Mouse (Mus musculus): ENCODE data around the gene Tmem53. TPM values are rescaled to one million over a fixed set of nuclear protein-coding genes. Genes with fewer than 3 reads are reported as not detected.
A peak's percentile ranks its signal among the peaks of the same experiment; 100 is the strongest.

The Tmem53 gene
- polyA plus RNA-seq, 1 experiment from 2014 or later: 12.9 TPM

DNA sequence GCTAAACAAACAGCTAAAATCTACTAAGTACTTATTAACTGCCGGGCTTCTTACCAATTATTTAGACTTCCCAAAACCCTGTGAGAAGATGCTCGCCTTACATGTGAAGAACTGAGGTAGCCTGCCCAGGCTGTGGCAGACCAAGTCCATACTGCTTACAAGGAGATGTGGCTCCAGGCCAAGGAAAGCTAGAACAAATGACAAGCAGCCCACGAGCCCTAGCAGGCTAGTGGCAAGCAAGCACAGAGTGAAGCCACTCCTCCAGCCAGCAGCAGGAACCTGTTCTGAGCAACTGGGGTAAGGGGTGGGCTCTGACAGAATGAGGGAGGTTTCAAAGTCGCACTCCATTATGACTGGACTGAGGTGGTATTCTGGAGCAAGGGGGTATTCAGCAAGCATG is 23.0 kb downstream of the Tmem53 start:
- no peak overlapping the region for H3K27ac ChIP-seq (replicated peaks)
- no peak overlapping the region for H3K4me3 ChIP-seq (ENCODE audit: low read depth, low read length)
- H3K4me2 ChIP-seq (replicated peaks; ENCODE audit: low read depth): no peak overlapping the region
- no peak for ATAC-seq (ENCODE audit: low FRiP score, low TSS enrichment)
- WGBS: 88% methylated on average over 4 of the region's 4 CpGs
- no peak overlapping the region for H3K9ac ChIP-seq (ENCODE audit: low read length)
- DNase-seq (ENCODE audit: low spot score): no peak
- H3K27me3 ChIP-seq (ENCODE audit: control insufficient read depth, insufficient read depth, low read length): no peaks in the 10 kb centered on the region
- no peaks in the 10 kb centered on the region; the same call in 1 of the 2 replicates for H3K4me1 ChIP-seq (replicated peaks; ENCODE audit: control insufficient read depth, insufficient read depth)
- TF ChIP-seq CTCF (IDR thresholded peaks at IDR 0.05; ENCODE audit: low read depth) (no peak), EP300 (optimal IDR thresholded peaks at IDR 0.05) (no peak)
- no peaks in the 10 kb centered on the region for H3K9me3 ChIP-seq (ENCODE audit: control insufficient read depth, low read length)
- peaks cover 28% of the 10 kb centered on the region for H3K36me3 ChIP-seq (ENCODE audit: control insufficient read depth, insufficient read depth, low read length)

DNA sequence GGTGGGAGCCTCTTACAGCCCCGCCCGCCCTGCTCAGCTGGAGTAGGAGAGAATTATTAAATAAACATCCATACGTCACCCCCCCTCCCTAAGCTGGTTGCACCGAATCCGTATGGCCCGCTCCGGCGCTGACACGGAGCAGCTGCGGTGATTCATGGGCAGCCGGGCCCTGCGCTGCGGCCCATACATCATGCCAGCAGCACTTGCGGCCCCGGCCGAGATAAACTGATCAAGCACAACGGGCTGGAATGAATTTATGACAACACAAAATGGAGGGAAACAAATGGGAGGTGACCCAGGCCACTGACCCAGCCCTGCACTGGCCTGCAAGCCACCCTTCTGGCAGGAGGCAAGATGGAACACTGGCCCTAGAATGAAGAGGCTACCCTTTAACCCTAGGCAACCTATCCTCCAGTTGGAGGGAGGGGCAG is 24.5 kb downstream of the Tmem53 start:
- Histone ChIP-seq H3K4me3 (ENCODE audit: low read depth, low read length) (no peak overlapping the region), H3K9ac (ENCODE audit: low read length) (peak overlapping the region; percentile 41), H3K4me1 (replicated peaks; ENCODE audit: control insufficient read depth, insufficient read depth) (no peaks in the 10 kb centered on the region; the same call in 1 of the 2 replicates), H3K36me3 (ENCODE audit: control insufficient read depth, insufficient read depth, low read length) (peaks cover 30% of the 10 kb centered on the region), H3K4me2 (replicated peaks; ENCODE audit: low read depth) (no peak overlapping the region; the same call in 1 of the 2 replicates), H3K9me3 (ENCODE audit: control insufficient read depth, low read length) (no peaks in the 10 kb centered on the region), H3K27ac (replicated peaks) (peak overlapping the region; percentile 18; the same call in 1 of the 2 replicates), H3K27me3 (ENCODE audit: control insufficient read depth, insufficient read depth, low read length) (no peaks in the 10 kb centered on the region)
- peak; percentile 41; the same call in 1 of the 2 replicates for ATAC-seq (ENCODE audit: low FRiP score, low TSS enrichment)
- 36% methylated on average over 17 of the region's 17 CpGs for WGBS
- peak; percentile 28 for DNase-seq (ENCODE audit: low spot score)
- TF ChIP-seq CTCF (IDR thresholded peaks at IDR 0.05; ENCODE audit: low read depth) (no peak), EP300 (optimal IDR thresholded peaks at IDR 0.05) (no peak)

DNA sequence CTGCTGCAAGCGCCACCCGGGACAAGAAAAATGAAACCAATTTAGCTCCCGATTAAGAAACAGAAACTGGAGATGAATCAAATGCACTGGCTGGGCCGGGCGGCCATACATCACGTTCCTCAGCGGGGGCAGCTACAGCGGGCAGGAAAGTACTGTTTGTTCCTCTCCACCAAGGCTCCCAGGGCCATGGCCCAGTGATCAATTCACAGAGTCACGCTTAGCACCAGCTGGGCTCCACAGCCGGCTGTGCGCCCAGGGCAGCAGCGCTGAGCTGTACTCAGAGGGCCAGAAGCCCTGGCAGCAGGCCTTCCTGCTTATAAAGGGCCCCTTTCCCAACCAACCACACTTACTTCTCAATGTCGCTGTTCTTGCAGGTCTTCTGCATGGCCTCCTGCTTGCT is 25.3 kb downstream of the Tmem53 start:
- Histone ChIP-seq H3K27ac (replicated peaks) (peak overlapping the region; percentile 40; the same call in 1 of the 2 replicates), H3K9me3 (ENCODE audit: control insufficient read depth, low read length) (no peaks in the 10 kb centered on the region), H3K4me2 (replicated peaks; ENCODE audit: low read depth) (no peak overlapping the region), H3K27me3 (ENCODE audit: control insufficient read depth, insufficient read depth, low read length) (no peaks in the 10 kb centered on the region), H3K9ac (ENCODE audit: low read length) (no peak overlapping the region), H3K4me3 (ENCODE audit: low read depth, low read length) (no peak overlapping the region), H3K4me1 (replicated peaks; ENCODE audit: control insufficient read depth, insufficient read depth) (no peaks in the 10 kb centered on the region; the same call in 1 of the 2 replicates), H3K36me3 (ENCODE audit: control insufficient read depth, insufficient read depth, low read length) (peaks cover 28% of the 10 kb centered on the region)
- WGBS: 58% methylated on average over 13 of the region's 13 CpGs
- no peak for ATAC-seq (ENCODE audit: low FRiP score, low TSS enrichment)
- no peak for TF ChIP-seq CTCF (IDR thresholded peaks at IDR 0.05; ENCODE audit: low read depth)
- no peak for TF ChIP-seq EP300 (optimal IDR thresholded peaks at IDR 0.05)
- DNase-seq (ENCODE audit: low spot score): no peak

DNA sequence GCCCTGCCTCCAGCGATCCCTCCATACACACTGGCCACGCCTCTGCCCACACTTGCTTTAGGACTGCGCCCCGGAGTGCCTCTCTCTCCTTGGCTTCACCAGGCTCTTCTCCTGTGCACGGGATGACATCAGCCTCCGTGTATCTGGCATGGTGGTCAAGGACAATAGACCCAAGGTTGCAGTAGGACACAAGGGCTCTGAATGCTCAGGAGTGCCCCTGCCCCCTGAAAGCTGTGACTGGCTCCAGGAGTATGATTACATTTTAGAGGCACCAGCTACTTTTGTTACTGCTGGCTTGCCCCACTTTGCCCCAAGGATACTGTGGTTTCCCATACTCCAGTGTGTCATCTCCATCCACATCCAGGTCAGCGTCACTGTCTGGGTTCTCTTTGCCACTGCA is 25.9 kb downstream of the Tmem53 start:
- ATAC-seq (ENCODE audit: low FRiP score, low TSS enrichment) (no peak), DNase-seq (ENCODE audit: low spot score) (no peak)
- H3K27me3 ChIP-seq (ENCODE audit: control insufficient read depth, insufficient read depth, low read length): no peaks in the 10 kb centered on the region
- no peak overlapping the region for H3K4me2 ChIP-seq (replicated peaks; ENCODE audit: low read depth)
- no peak overlapping the region for H3K9ac ChIP-seq (ENCODE audit: low read length)
- H3K9me3 ChIP-seq (ENCODE audit: control insufficient read depth, low read length): no peaks in the 10 kb centered on the region
- no peak for TF ChIP-seq EP300 (optimal IDR thresholded peaks at IDR 0.05)
- TF ChIP-seq CTCF (IDR thresholded peaks at IDR 0.05; ENCODE audit: low read depth): no peak
- H3K27ac ChIP-seq (replicated peaks): no peak overlapping the region
- no peaks in the 10 kb centered on the region; the same call in 1 of the 2 replicates for H3K4me1 ChIP-seq (replicated peaks; ENCODE audit: control insufficient read depth, insufficient read depth)
- no peak overlapping the region for H3K4me3 ChIP-seq (ENCODE audit: low read depth, low read length)
- peaks cover 26% of the 10 kb centered on the region for H3K36me3 ChIP-seq (ENCODE audit: control insufficient read depth, insufficient read depth, low read length)
- 77% methylated on average over 6 of the region's 7 CpGs for WGBS

DNA sequence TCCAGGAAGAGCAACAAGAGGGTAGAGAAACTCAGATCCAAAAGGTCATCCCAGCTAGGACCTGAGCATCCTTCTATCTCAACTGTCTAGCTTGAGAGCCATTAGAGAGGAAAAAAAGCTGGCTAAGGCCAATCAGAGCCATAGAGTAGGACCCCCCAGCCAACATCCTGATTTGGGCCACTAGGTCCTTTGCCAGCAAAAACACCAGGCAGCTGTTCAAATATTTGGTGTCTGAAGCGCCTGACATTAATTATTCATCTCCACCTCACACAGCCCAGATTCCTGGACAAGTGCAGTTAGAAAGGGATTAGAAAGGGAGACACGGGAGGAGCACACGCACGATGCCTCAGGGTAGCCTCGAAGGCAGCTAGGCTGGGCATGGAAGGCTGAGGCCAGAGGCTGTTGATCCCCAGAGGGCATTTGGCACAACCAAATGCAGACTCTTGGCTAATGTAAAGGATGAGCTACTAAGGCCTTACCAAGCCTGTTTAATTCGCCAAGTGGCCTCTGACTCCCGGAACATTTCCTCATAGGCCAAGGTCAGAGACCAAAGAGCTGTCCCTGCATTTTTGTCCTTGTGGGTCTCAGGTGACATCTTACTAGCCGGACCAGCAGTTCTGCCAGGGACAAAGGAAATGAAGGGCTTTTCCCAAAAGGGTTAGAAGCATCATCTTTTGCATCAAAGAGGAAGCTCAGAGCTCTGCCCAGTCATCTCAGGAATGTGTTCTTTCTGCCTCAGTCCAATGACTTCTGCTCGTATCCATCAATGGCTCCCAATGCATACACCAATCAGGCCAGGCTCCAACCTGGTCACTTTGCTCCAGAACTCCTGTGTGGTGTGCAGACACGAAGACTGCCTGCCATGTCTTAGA is 26.9 kb downstream of the Tmem53 start:
- Histone ChIP-seq H3K4me2 (replicated peaks; ENCODE audit: low read depth) (no peak overlapping the region), H3K4me3 (ENCODE audit: low read depth, low read length) (no peak overlapping the region), H3K36me3 (ENCODE audit: control insufficient read depth, insufficient read depth, low read length) (peaks cover 19% of the 10 kb centered on the region), H3K27me3 (ENCODE audit: control insufficient read depth, insufficient read depth, low read length) (no peaks in the 10 kb centered on the region), H3K4me1 (replicated peaks; ENCODE audit: control insufficient read depth, insufficient read depth) (no peaks in the 10 kb centered on the region; the same call in 1 of the 2 replicates), H3K9me3 (ENCODE audit: control insufficient read depth, low read length) (no peaks in the 10 kb centered on the region), H3K27ac (replicated peaks) (no peak overlapping the region), H3K9ac (ENCODE audit: low read length) (no peak overlapping the region)
- no peak for DNase-seq (ENCODE audit: low spot score)
- no peak for TF ChIP-seq CTCF (IDR thresholded peaks at IDR 0.05; ENCODE audit: low read depth)
- TF ChIP-seq EP300 (optimal IDR thresholded peaks at IDR 0.05): no peak
- WGBS: 55% methylated on average over 10 of the region's 10 CpGs
- no peak for ATAC-seq (ENCODE audit: low FRiP score, low TSS enrichment)

DNA sequence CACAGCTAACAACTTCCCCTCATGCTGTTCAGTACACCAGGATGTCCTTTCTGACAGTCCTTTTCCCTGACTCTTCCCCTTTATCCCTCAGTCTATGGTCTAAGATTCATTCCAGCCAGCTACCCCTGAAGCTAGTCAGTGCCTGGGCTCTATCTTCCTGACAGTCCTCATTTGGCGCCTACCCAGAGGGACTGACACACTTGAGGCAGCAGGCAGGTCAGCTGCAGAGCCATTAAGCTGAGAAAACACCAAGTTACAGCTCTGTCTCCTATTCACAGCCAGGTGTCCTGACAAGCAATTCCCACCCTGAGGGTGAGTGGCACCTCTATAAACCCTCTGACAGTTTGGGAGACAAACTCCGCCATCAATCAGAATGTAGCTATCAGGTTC is 27.5 kb downstream of the Tmem53 start:
- Histone ChIP-seq H3K4me2 (replicated peaks; ENCODE audit: low read depth) (no peak overlapping the region), H3K4me3 (ENCODE audit: low read depth, low read length) (no peak overlapping the region), H3K9ac (ENCODE audit: low read length) (no peak overlapping the region), H3K9me3 (ENCODE audit: control insufficient read depth, low read length) (no peaks in the 10 kb centered on the region), H3K4me1 (replicated peaks; ENCODE audit: control insufficient read depth, insufficient read depth) (no peaks in the 10 kb centered on the region; the same call in 1 of the 2 replicates), H3K27ac (replicated peaks) (no peak overlapping the region), H3K36me3 (ENCODE audit: control insufficient read depth, insufficient read depth, low read length) (peaks cover 21% of the 10 kb centered on the region), H3K27me3 (ENCODE audit: control insufficient read depth, insufficient read depth, low read length) (no peaks in the 10 kb centered on the region)
- 59% methylated on average over 2 of the region's 2 CpGs for WGBS
- ATAC-seq (ENCODE audit: low FRiP score, low TSS enrichment): no peak
- no peak for DNase-seq (ENCODE audit: low spot score)
- TF ChIP-seq EP300 (optimal IDR thresholded peaks at IDR 0.05): no peak
- TF ChIP-seq CTCF (IDR thresholded peaks at IDR 0.05; ENCODE audit: low read depth): no peak
